Mouse (Mus musculus): Measurements from ENCODE around the gene Gp1ba. TPM values are rescaled to one million over a fixed set of nuclear protein-coding genes. Genes with fewer than 3 reads are reported as not detected.
A peak's percentile ranks its signal among the peaks of the same experiment; 100 is the strongest.

Gp1ba gene
- polyA plus RNA-seq, 2 experiments: 4.5 to 7.6 TPM

DNA sequence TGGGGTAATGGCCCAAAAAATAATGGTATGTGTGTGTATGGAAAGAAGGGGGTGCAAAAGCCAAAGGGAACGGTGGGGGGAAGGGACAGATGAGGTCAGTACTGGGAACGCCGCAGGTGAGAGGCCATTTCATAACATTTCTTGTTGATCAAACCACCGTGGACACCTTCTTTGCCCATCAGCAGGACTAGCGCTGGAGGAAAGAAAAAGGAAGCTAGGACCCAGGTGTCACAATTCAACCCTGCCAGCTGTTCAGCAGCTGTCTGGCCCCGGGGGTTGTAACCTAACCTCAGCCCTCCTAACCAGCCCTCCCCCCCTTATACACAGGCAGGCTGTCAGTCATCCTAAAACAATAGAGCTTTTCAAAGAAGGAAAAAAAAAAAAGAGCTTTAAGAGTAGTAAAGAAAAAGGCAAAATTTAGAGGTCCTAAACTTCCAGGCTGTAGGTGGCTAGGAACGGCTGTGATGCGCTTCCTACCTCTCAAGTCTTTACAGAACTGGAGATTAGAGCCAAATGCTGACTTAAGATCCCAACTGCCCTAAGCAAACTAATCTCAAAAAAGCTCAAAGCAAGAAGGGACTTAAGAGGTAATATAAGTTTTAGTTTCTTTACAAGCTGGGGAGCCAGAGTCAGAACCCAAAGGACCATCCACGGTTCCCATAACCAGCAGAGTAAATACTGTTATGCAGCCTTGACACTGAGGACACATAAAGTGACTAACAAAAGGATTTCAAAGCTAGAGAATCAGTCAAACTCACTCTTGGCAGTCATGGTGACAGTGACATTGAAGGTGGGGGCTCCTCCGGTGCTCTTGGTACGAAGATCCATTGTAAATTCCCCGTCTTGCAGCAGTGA lies 13.3 kb downstream of the Gp1ba start:
- 34% methylated on average over 12 of the region's 12 CpGs for WGBS (ENCODE audit: insufficient replicate concordance)
- no peaks in the 10 kb centered on the region; the same call in 1 of the 2 replicates for H3K27me3 ChIP-seq (ENCODE audit: control insufficient read depth, insufficient read depth, low read length)
- DNase-seq (ENCODE audit: low read depth in 3 of 3, low spot score in 3 of 3) (no peak), ATAC-seq (ENCODE audit: insufficient read depth) (no peak)
- no peaks in the 10 kb centered on the region for H3K9me3 ChIP-seq (ENCODE audit: control insufficient read depth, low read length)
- peak overlapping the region; percentile 85 for H3K4me2 ChIP-seq (ENCODE audit: low read depth)
- H3K36me3 ChIP-seq (replicated peaks; ENCODE audit: control insufficient read depth, insufficient read depth, low read depth): peaks cover 43% of the 10 kb centered on the region
- peaks cover 52% of the 10 kb centered on the region in 2 experiments for H3K4me1 ChIP-seq (replicated peaks; ENCODE audit: control insufficient read depth in 2 of 2, insufficient read depth in 2 of 2, low read length in 1 of 2)
- H3K27ac ChIP-seq: peak overlapping the region; percentile 91
- peak overlapping the region; percentile 99 for H3K9ac ChIP-seq (replicated peaks)
- TF ChIP-seq CTCF (IDR thresholded peaks at IDR 0.05; ENCODE audit: low read depth) (no peak), EP300 (IDR thresholded peaks at IDR 0.05; ENCODE audit: low read depth) (no peak)
- H3K4me3 ChIP-seq (ENCODE audit: insufficient read depth in 1 of 2, low read depth in 2 of 2, low read length in 2 of 2): peak overlapping the region; percentile 85 to 97

DNA sequence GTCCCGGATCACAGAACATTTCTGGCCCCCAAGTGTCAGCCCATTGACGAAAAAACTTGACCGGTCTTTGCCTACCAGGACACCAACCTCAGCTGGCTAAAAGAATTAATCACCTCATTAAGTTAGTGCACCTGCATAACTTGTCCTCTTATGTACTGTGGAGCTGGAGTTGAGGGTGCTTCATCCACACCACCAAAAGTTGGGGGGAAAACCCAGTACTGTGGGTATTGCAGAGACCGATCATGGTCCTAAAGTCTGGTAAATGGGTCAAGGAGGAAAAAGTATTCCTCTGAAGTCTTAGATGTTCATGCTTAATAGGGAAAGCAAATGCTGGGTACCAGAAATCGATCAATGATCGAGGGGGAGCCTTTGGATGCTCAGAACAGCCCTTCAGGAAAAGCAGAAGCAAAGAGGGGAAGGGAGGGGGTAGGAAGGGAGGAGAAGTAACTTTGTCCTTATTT lies 14.0 kb downstream of the Gp1ba start:
- peak overlapping the region; percentile 85 to 97 for H3K4me3 ChIP-seq (ENCODE audit: insufficient read depth in 1 of 2, low read depth in 2 of 2, low read length in 2 of 2)
- DNase-seq (ENCODE audit: low read depth in 3 of 3, low spot score in 3 of 3) (no peak), ATAC-seq (ENCODE audit: insufficient read depth) (no peak)
- peak overlapping the region; percentile 99 for H3K9ac ChIP-seq (replicated peaks)
- H3K9me3 ChIP-seq (ENCODE audit: control insufficient read depth, low read length): no peaks in the 10 kb centered on the region
- WGBS (ENCODE audit: insufficient replicate concordance): 24% methylated on average over 6 of the region's 6 CpGs
- H3K36me3 ChIP-seq (replicated peaks; ENCODE audit: control insufficient read depth, insufficient read depth, low read depth): peaks cover 43% of the 10 kb centered on the region
- H3K4me1 ChIP-seq (replicated peaks; ENCODE audit: control insufficient read depth in 2 of 2, insufficient read depth in 2 of 2, low read length in 1 of 2): peaks cover 54 to 58% of the 10 kb centered on the region in 2 experiments
- H3K27ac ChIP-seq: peak overlapping the region; percentile 91
- H3K27me3 ChIP-seq (ENCODE audit: control insufficient read depth, insufficient read depth, low read length): no peaks in the 10 kb centered on the region; the same call in 1 of the 2 replicates
- no peak for TF ChIP-seq CTCF (IDR thresholded peaks at IDR 0.05; ENCODE audit: low read depth)
- TF ChIP-seq EP300 (IDR thresholded peaks at IDR 0.05; ENCODE audit: low read depth): no peak
- peak overlapping the region; percentile 85 for H3K4me2 ChIP-seq (ENCODE audit: low read depth)

DNA sequence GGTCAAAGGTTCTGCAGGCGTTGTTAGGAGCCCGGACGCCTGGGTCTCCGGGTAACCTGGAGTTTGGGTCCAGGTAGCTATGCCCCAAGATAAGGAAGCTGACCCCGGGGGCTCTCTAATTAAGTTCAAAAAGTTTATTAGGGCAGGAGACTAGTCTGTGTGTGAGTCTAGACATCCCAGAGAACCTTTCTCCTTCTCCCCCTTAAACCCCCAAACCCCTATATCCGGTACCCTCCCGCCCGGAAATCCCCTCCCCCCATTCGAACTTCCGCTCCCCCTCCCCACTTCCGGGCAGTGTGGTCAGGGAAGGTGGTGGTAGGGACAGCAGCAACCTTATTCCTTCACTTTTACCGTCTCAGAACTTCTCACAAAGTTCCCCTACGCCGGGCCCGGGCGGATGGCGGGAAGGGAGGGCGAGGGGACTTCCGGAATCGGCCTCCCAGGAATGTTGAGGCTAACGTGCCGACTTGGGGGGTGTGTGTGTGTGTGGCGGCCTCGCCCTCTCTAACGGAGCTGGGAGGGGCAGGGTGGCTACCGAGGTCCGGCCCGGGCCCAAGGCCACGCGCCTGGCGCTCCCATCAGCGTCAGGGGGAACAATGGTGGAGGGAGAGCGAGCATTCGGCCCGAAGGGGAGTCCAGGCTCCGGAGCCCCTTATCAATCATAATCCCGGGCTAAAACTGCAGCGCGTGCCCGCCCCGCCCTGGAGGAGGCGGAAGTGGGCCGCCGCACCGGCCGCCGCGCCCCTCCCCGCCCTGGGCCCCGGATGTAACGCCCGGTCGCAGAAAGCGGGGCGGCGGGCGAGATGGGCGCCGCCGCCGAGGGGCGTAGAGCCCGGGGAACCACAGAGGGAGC lies 14.6 kb downstream of the Gp1ba start:
- H3K27me3 ChIP-seq (ENCODE audit: control insufficient read depth, insufficient read depth, low read length): no peaks in the 10 kb centered on the region; the same call in 1 of the 2 replicates
- ATAC-seq (ENCODE audit: insufficient read depth) (peak; percentile 73), DNase-seq (ENCODE audit: low read depth in 3 of 3, low spot score in 3 of 3) (peak in 1 of 3 experiments; percentile 58)
- TF ChIP-seq EP300 (IDR thresholded peaks at IDR 0.05; ENCODE audit: low read depth) (no peak), CTCF (IDR thresholded peaks at IDR 0.05; ENCODE audit: low read depth) (no peak)
- peak overlapping the region; percentile 85 for H3K4me2 ChIP-seq (ENCODE audit: low read depth)
- WGBS (ENCODE audit: insufficient replicate concordance): under 1% methylated on average over 47 of the region's 63 CpGs
- peak overlapping the region; percentile 85 to 97 for H3K4me3 ChIP-seq (ENCODE audit: insufficient read depth in 1 of 2, low read depth in 2 of 2, low read length in 2 of 2)
- H3K9ac ChIP-seq (replicated peaks): peak overlapping the region; percentile 99
- peaks cover 52 to 55% of the 10 kb centered on the region in 2 experiments for H3K4me1 ChIP-seq (replicated peaks; ENCODE audit: control insufficient read depth in 2 of 2, insufficient read depth in 2 of 2, low read length in 1 of 2)
- H3K27ac ChIP-seq: peak overlapping the region; percentile 91
- H3K36me3 ChIP-seq (replicated peaks; ENCODE audit: control insufficient read depth, insufficient read depth, low read depth): peaks cover 43% of the 10 kb centered on the region
- H3K9me3 ChIP-seq (ENCODE audit: control insufficient read depth, low read length): no peaks in the 10 kb centered on the region

DNA sequence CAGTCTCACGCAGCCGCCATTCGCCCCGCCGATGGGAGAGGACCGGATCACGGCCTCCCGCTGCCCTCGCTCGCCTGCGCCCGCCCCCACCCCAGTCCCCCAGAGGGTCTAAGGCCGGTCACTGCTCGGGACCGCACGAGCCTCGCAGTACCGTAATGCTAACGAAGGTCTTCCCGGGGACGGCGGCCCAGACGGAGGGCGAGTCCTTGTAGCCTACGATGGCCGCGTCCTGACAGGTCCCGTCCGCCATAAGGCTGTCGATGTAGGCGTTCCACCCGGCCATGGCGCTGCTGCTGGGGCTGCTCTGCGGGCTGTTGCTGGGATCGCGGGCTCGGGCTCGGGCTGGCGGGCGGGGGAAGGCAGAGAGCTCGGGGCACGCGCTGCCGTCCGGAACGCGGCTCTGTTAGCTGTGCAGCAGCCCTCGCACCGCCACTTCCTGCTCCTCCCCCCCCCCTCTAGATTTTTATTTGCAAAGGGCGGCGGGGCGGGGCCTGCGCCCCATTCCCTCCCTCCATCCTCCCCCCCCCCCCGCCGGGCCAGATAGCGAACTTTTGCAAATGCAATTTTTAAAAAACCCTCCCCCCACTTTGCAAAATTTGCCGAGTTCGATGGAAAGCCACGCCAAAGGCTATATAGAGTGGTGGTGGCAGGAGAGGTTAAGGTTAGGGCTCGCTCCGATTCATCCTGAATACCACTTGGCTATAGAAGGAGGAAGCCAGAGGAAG lies 15.4 kb downstream of the Gp1ba start, which contains the start of gene Pfn1:
Gene Pfn1, minus strand, starts transcription at position 447 of the 725 bp plus-strand sequence.
- peak; percentile 68 for ATAC-seq (ENCODE audit: insufficient read depth)
- peak; percentile 74 to 76 (median 75) for DNase-seq (ENCODE audit: low read depth in 3 of 3, low spot score in 3 of 3)
- peak; percentile 15; the same call in 1 of the 2 replicates for TF ChIP-seq EP300 (IDR thresholded peaks at IDR 0.05; ENCODE audit: low read depth)
- no peak for TF ChIP-seq CTCF (IDR thresholded peaks at IDR 0.05; ENCODE audit: low read depth)
- peaks cover 36% of the 10 kb centered on the region for H3K36me3 ChIP-seq (replicated peaks; ENCODE audit: control insufficient read depth, insufficient read depth, low read depth)
- H3K4me1 ChIP-seq (replicated peaks; ENCODE audit: control insufficient read depth in 2 of 2, insufficient read depth in 2 of 2, low read length in 1 of 2): peaks cover 45 to 47% of the 10 kb centered on the region in 2 experiments
- H3K4me3 ChIP-seq (ENCODE audit: insufficient read depth in 1 of 2, low read depth in 2 of 2, low read length in 2 of 2): peak within 1 kb of the TSS; percentile 85 to 97
- no peaks in the 10 kb centered on the region for H3K9me3 ChIP-seq (ENCODE audit: control insufficient read depth, low read length)
- H3K9ac ChIP-seq (replicated peaks): peak within 1 kb of the TSS; percentile 99
- H3K27ac ChIP-seq: peak within 1 kb of the TSS; percentile 91
- H3K27me3 ChIP-seq (ENCODE audit: control insufficient read depth, insufficient read depth, low read length): no peaks in the 10 kb centered on the region; the same call in 1 of the 2 replicates
- H3K4me2 ChIP-seq (ENCODE audit: low read depth): peak within 1 kb of the TSS; percentile 85
- WGBS (ENCODE audit: insufficient replicate concordance): under 1% methylated on average over 57 of the region's 61 CpGs

Measured in liver, embryonic 14.5 days (tissue).